Mouse (Mus musculus) lung, postnatal 0 days (tissue): ENCODE measurements around the gene Robo1. TPM values are rescaled to one million over a fixed set of nuclear protein-coding genes. Genes with fewer than 3 reads are reported as not detected.

Experiments
- ATAC-seq: fragments of 200-750 bp; cut with Nextera tagmentation; 2 replicates; pipeline ENCODE4 v1.8.0; 2017; ENCODE audit warnings: moderate library complexity
- DNase-seq: peaks from one replicate; pipeline ENCODE4 v3.0.0-alpha.2; 2016; ENCODE audit warnings: low spot score
- H3K27ac ChIP-seq: fragments of 300-500 bp; sonication (generic); 2 replicates; pipeline ENCODE4 v1.5.1; 2014; ENCODE audit warnings: antibody characterized with exemption, mild to moderate bottlenecking, low read length, mixed read lengths
- H3K27me3 ChIP-seq: fragments of 300-500 bp; sonication (generic); replicated peaks from 2 replicates; pipeline ENCODE4 v1.6.1; 2014; ENCODE audit warnings: low read length, mixed read lengths; ENCODE audit not compliant: insufficient read depth
- H3K36me3 ChIP-seq: fragments of 300-500 bp; sonication (generic); 2 replicates; pipeline ENCODE4 v1.6.1; 2014; ENCODE audit warnings: low read length, mixed read lengths; ENCODE audit not compliant: insufficient read depth
- H3K4me1 ChIP-seq: fragments of 300-500 bp; sonication (generic); 2 replicates; pipeline ENCODE4 v1.6.1; 2014; ENCODE audit warnings: antibody characterized with exemption, low read depth, low read length, mixed read lengths; ENCODE audit not compliant: insufficient read depth
- H3K4me2 ChIP-seq: fragments of 300-500 bp; sonication (generic); replicated peaks from 2 replicates; pipeline ENCODE4 v1.6.1; 2014; ENCODE audit warnings: low read depth, mild to moderate bottlenecking, low read length, moderate library complexity, mixed read lengths
- H3K4me3 ChIP-seq: fragments of 300-500 bp; sonication (generic); 2 replicates; pipeline ENCODE4 v1.5.1; 2014; ENCODE audit warnings: low read depth, low read length
- H3K9ac ChIP-seq: fragments of 300-500 bp; sonication (generic); replicated peaks from 2 replicates; pipeline ENCODE4 v1.6.1; 2014; ENCODE audit warnings: low read depth, mild to moderate bottlenecking
- H3K9me3 ChIP-seq: fragments of 300-500 bp; sonication (generic); 2 replicates; pipeline ENCODE4 v1.6.1; 2016; ENCODE audit warnings: low read length, mixed read lengths
- CTCF ChIP-seq: IDR thresholded peaks from 2 replicates; pipeline ENCODE4 v1.5.1; 2016; ENCODE audit warnings: antibody characterized with exemption, mild to moderate bottlenecking
- EP300 ChIP-seq: IDR thresholded peaks from 2 replicates; pipeline ENCODE4 v1.6.1; 2016; ENCODE audit warnings: antibody characterized with exemption, mild to moderate bottlenecking, control low read depth
- WGBS: fragments of 180-500 bp; shearing (Covaris S2); extraction: QIAGEN DNeasy Blood & Tissue Kit; methylation state at CpG from one replicate; pipeline ENCODE4 v1.1.7; 2014; 5-methylcytosine and 5-hydroxymethylcytosine counted together
- polyA plus RNA-seq: library from polyadenylated mRNA; unstranded; fragments of >200 nt; fragmentation: Nextera tagmentation; extraction: Ambion mirVana; gene quantifications from 2 replicates; pipeline ENCODE4 v1.2.1, GENCODE M21; 2015

Gene Robo1
- polyA plus RNA-seq, 1 experiment from 2014 or later: 7.0 TPM

DNA sequence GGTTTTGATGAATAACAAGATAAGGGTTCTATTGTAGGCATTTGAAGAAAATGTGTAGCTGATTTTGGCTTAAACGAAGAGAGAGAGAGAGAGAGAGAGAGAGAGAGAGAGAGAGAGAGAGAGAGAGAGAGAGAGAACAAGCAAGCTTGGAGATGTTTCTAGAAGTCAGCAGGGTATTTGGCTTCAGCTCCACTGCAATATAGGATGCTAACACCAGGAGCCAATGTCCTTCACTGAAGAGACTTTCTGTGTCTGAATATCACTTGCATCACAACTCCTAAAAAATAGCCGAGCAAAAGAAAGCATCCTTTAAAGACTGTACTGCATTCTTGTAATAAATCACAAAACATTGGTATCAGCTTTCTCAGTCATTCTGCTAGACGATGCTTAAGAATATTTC lies 503.8 kb downstream of the Robo1 start:
- Histone ChIP-seq H3K9ac (no peak overlapping the region), H3K4me3 (no peak overlapping the region), H3K36me3 (no peaks in the 10 kb centered on the region), H3K27me3 (no peaks in the 10 kb centered on the region), H3K4me2 (no peak overlapping the region), H3K4me1 (no peaks in the 10 kb centered on the region), H3K27ac (no peak overlapping the region), H3K9me3 (no peaks in the 10 kb centered on the region)
- DNase-seq (no peak), ATAC-seq (no peak)
- no peak for TF ChIP-seq CTCF
- TF ChIP-seq EP300: no peak
- WGBS: 56% methylated on average over 3 of the region's 3 CpGs

DNA sequence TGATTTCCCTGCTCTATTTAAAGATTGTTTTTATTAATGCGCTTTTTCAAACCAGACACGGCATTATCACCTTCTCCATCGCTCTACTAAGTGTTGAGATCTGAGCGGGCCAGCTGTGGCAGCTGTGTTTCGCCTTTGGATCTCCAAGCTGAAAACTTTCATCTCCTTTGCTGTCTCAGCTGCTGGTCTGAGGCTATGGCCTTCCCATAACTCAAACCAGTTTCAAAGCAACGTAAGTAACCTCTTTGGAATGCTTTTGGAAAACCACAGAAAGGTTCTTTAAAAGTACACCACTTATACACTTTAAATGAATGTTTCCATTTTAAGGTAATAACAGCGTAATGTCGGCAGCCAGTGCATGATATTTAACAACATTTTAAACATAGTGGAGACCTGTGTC lies 520.3 kb downstream of the Robo1 start:
- no peak overlapping the region for H3K4me2 ChIP-seq
- no peaks in the 10 kb centered on the region for H3K9me3 ChIP-seq
- no peak overlapping the region for H3K4me3 ChIP-seq
- H3K27me3 ChIP-seq: no peaks in the 10 kb centered on the region
- no peaks in the 10 kb centered on the region for H3K4me1 ChIP-seq
- no peaks in the 10 kb centered on the region for H3K36me3 ChIP-seq
- DNase-seq (no peak), ATAC-seq (no peak)
- no peak overlapping the region for H3K27ac ChIP-seq
- TF ChIP-seq CTCF (no peak), EP300 (no peak)
- WGBS: 37% methylated on average over 8 of the region's 8 CpGs
- no peak overlapping the region for H3K9ac ChIP-seq

DNA sequence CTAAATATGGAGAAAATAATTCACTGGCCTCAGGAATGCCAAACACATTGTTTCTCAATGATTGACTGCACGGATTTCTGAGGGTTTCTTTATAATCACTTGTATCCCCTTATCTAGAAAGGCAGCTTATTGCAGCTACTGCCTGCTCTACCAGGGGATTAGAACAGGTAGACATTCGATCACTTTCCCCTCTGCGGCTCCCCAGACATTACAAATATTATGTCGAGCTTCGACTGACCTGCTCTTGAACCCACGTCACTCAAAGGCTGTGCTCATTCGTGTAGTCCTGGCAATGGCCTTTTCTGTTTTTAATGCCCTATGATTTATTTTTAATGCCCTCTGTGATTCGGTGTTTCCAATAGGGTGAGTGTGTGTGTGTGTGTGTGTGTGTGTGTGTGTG lies 521.4 kb downstream of the Robo1 start:
- ATAC-seq (no peak), DNase-seq (no peak)
- TF ChIP-seq EP300: no peak
- TF ChIP-seq CTCF: no peak
- 64% methylated on average over 8 of the region's 8 CpGs for WGBS
- H3K4me2 ChIP-seq: no peak overlapping the region
- no peaks in the 10 kb centered on the region for H3K36me3 ChIP-seq
- no peaks in the 10 kb centered on the region for H3K9me3 ChIP-seq
- H3K4me1 ChIP-seq: no peaks in the 10 kb centered on the region
- no peak overlapping the region for H3K4me3 ChIP-seq
- no peak overlapping the region for H3K9ac ChIP-seq
- H3K27ac ChIP-seq: no peak overlapping the region
- no peaks in the 10 kb centered on the region for H3K27me3 ChIP-seq

DNA sequence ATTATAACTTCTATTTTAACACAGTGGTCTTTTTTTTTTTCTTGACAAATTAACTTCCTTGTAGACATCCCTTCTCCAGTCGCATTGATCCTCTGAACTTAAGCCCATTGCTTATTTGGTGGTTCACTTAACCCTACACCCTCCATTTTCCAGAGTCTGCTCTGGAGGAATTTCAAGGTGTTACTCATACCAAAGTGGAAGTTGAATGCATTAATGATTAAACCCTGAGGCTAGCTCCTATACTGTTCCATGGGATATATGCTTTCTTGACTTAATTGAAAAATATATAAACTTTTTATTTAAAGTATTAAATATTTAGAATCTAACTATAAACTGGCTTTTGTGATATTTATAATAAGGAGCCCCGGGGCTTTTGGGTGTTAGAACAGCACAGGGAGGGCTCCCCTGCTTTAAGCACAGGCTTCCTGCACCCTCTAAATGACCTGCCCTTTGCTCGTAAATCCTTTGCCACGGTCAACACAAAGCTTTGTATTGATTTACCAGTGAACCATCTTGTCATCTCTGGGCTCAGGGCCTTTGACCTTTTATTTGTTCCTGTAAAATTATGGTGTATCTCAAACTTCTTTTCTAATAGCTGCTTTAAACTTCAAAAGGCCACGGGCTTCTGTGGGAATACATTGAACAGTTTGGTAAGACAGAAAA lies 522.4 kb downstream of the Robo1 start:
- Histone ChIP-seq H3K27ac (no peak overlapping the region), H3K4me3 (no peak overlapping the region), H3K9me3 (no peaks in the 10 kb centered on the region), H3K36me3 (no peaks in the 10 kb centered on the region), H3K4me2 (no peak overlapping the region), H3K4me1 (no peaks in the 10 kb centered on the region), H3K9ac (no peak overlapping the region), H3K27me3 (no peaks in the 10 kb centered on the region)
- no peak for ATAC-seq
- TF ChIP-seq CTCF (no peak), EP300 (no peak)
- WGBS: 59% methylated on average over 5 of the region's 5 CpGs
- no peak for DNase-seq

DNA sequence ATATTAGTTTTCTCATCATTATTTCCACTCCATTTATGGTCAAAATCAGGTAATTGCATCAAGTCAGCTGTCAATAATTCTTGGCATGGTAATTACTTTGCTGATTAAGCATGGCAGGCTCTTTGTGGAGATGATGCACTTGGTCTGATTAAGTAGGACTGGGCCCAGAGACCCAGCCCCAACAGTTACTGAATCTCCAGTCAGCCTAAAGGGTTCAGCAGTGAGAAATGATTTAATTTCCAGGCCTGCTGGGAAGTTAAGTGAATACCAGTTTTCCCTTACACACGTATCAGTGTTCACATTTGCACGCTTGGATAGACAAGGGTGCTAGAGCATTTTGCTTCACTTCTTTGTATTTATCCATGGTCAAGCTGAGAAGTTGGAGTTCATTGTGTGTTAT lies 526.2 kb downstream of the Robo1 start:
- DNase-seq (no peak), ATAC-seq (no peak)
- Histone ChIP-seq H3K27me3 (no peaks in the 10 kb centered on the region), H3K27ac (no peak overlapping the region), H3K9ac (no peak overlapping the region), H3K36me3 (no peaks in the 10 kb centered on the region), H3K9me3 (no peaks in the 10 kb centered on the region), H3K4me2 (no peak overlapping the region), H3K4me3 (no peak overlapping the region), H3K4me1 (no peaks in the 10 kb centered on the region)
- no peak for TF ChIP-seq EP300
- no peak for TF ChIP-seq CTCF
- 96% methylated on average over 2 of the region's 2 CpGs for WGBS

DNA sequence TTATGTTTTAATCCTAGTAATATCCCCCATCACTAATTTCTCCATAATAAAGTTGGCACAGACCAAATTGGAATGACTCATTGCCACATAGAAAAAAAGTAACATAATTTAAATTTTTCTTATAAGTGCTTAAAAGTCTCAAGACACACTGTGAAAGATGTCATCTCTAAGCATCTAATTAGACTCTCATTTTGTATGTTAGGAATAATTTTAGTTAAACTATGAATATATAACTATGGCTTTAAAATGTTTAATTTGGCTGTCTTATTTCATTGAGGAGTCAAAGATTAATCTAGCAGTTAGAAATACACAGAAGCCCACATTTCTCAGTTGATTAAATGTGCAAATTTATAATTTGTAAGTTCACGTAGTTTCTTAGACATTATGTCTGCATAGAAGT lies 530.9 kb downstream of the Robo1 start:
- DNase-seq (no peak), ATAC-seq (no peak)
- Histone ChIP-seq H3K9me3 (no peaks in the 10 kb centered on the region), H3K4me1 (no peaks in the 10 kb centered on the region), H3K27ac (no peak overlapping the region), H3K4me3 (no peak overlapping the region), H3K4me2 (no peak overlapping the region), H3K27me3 (no peaks in the 10 kb centered on the region), H3K36me3 (no peaks in the 10 kb centered on the region), H3K9ac (no peak overlapping the region)
- 91% methylated on average over 1 of the region's 1 CpGs for WGBS
- TF ChIP-seq EP300: no peak
- TF ChIP-seq CTCF: no peak

DNA sequence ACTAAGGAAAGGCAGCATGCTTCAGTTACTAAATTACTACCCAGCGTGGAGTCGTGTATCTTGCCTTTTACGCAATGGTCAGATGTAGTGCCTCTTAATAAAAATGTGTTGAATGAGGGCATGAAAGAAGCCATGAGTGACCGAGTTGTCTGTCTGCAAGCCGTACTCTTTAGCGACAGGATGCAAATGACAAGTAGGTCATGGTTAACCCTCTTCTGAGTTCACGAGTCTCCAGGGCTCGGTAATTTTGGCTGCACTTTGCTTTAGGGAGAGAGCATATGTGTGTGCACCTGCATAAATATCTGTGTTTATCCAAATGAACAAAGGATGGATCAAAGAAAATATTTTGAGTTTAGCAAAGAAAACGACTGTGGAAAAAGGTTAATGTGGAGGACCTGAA lies 533.0 kb downstream of the Robo1 start:
- ATAC-seq (no peak), DNase-seq (no peak)
- no peak overlapping the region for H3K4me2 ChIP-seq
- H3K36me3 ChIP-seq: no peaks in the 10 kb centered on the region
- H3K27me3 ChIP-seq: no peaks in the 10 kb centered on the region
- H3K27ac ChIP-seq: no peak overlapping the region
- 74% methylated on average over 9 of the region's 9 CpGs for whole genome bisulfite sequencing
- H3K9ac ChIP-seq: no peak overlapping the region
- no peaks in the 10 kb centered on the region for H3K4me1 ChIP-seq
- TF ChIP-seq EP300 (no peak), CTCF (no peak)
- no peak overlapping the region for H3K4me3 ChIP-seq
- H3K9me3 ChIP-seq: no peaks in the 10 kb centered on the region
